Mouse (Mus musculus): ENCODE data around the gene Kif16b.

DNA sequence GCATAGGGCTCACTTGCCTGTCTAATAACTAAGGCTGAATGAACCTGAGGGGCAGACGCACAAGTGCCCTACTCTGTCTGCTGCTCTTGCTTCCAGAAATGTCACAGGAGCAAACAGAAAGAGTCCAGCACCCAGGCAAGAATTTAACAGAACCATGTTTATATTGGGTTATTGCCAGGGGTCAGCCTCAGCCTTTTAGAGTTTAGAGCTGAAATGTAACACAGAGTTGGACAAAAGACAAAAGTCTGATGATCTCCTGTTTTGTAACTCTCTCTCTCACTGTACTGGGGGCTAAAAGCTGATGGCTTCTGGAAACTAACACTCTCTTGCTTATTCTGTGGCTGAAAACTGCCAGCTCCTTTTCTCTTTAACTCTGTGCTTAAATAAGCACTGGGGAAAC lies 63.2 kb downstream of the Kif16b start:
- TF ChIP-seq CTCF (IDR thresholded peaks at IDR 0.05; ENCODE audit: low read depth, low read length) = no peak
- no peak for TF ChIP-seq GATA1 (IDR thresholded peaks at IDR 0.05; ENCODE audit: borderline replicate concordance, low read length)
- TF ChIP-seq TAL1 (conservative IDR thresholded peaks at IDR 0.05; ENCODE audit: low read depth, low read length) = no peak

Data from G1E (cell line).